Mouse (Mus musculus) myocyte (in vitro differentiated cells): ENCODE data around the gene Slc29a4. TPM values are rescaled to one million over a fixed set of nuclear protein-coding genes. Genes with fewer than 3 reads are reported as not detected.

ENCODE experiments used
- H3K27me3 ChIP-seq: one replicate; pipeline ENCODE4 v1.6.1; 2011; ENCODE audit not compliant: control insufficient read depth, insufficient read depth, insufficient read length
- H3K36me3 ChIP-seq: one replicate; pipeline ENCODE4 v1.6.1; 2011; ENCODE audit not compliant: control insufficient read depth, insufficient read depth
- H3K4me2 ChIP-seq: one replicate; pipeline ENCODE4 v1.6.1; 2011; ENCODE audit warnings: low read depth, control low read depth
- H3K4me3 ChIP-seq: one replicate; pipeline ENCODE4 v1.5.1; 2011; ENCODE audit warnings: mild to moderate bottlenecking, control low read depth, moderate library complexity
- H3K79me2 ChIP-seq: one replicate; pipeline ENCODE4 v1.6.1; 2011; ENCODE audit not compliant: control insufficient read depth, insufficient read depth
- H3ac ChIP-seq: one replicate; pipeline ENCODE4 v1.6.1; 2011; ENCODE audit not compliant: control insufficient read depth, insufficient read length
- CEBPB ChIP-seq: IDR thresholded peaks from 2 replicates; pipeline ENCODE4 v1.6.1; 2011; ENCODE audit warnings: mild to moderate bottlenecking, moderate library complexity; ENCODE audit not compliant: poor library complexity, insufficient read depth, severe bottlenecking
- E2F4 ChIP-seq: IDR thresholded peaks from one replicate; pipeline ENCODE4 v1.6.1; 2011; ENCODE audit warnings: mild to moderate bottlenecking, control low read depth, moderate library complexity; ENCODE audit not compliant: insufficient read depth
- MAX ChIP-seq: IDR thresholded peaks from one replicate; pipeline ENCODE4 v1.6.1; 2011; ENCODE audit warnings: low read depth, mild to moderate bottlenecking, control low read depth
- MYOD1 ChIP-seq, 3 experiments: IDR thresholded peaks; one replicate each; pipeline ENCODE4 v1.6.1; 2011; ENCODE audit warnings: control low read depth in 2 of 3, low read depth in 2 of 3, mild to moderate bottlenecking in 2 of 3, moderate library complexity in 1 of 3; ENCODE audit not compliant: insufficient read length in 2 of 3, control insufficient read depth in 1 of 3
- MYOG ChIP-seq, 3 experiments: IDR thresholded peaks; one replicate each; pipeline ENCODE4 v1.6.1; 2011; ENCODE audit warnings: control low read depth in 2 of 3, low read depth in 2 of 3, mild to moderate bottlenecking in 2 of 3; ENCODE audit not compliant: insufficient read length in 2 of 3, control insufficient read depth in 1 of 3, insufficient read depth in 1 of 3
- POLR2A ChIP-seq: IDR thresholded peaks from one replicate; pipeline ENCODE4 v1.6.1; 2011; ENCODE audit warnings: low read depth, mild to moderate bottlenecking, control low read depth, moderate library complexity; ENCODE audit not compliant: insufficient read length
- POLR2AphosphoS2 ChIP-seq: IDR thresholded peaks from one replicate; pipeline ENCODE4 v1.6.1; 2011; ENCODE audit warnings: low read depth, control low read depth; ENCODE audit not compliant: insufficient read length
- REST ChIP-seq: IDR thresholded peaks from one replicate; pipeline ENCODE4 v1.6.1; 2011; ENCODE audit warnings: mild to moderate bottlenecking, control low read depth, moderate library complexity; ENCODE audit not compliant: insufficient read depth, insufficient read length
- SRF ChIP-seq: IDR thresholded peaks from one replicate; pipeline ENCODE4 v1.6.1; 2011; ENCODE audit warnings: low read depth; ENCODE audit not compliant: control insufficient read depth, insufficient read length
- TCF12 ChIP-seq: IDR thresholded peaks from one replicate; pipeline ENCODE4 v1.6.1; 2011; ENCODE audit warnings: mild to moderate bottlenecking, control low read depth; ENCODE audit not compliant: poor library complexity, insufficient read depth, severe bottlenecking
- TCF3 ChIP-seq: IDR thresholded peaks from one replicate; pipeline ENCODE4 v1.6.1; 2011; ENCODE audit warnings: low read depth, control low read depth; ENCODE audit not compliant: insufficient read length
- USF1 ChIP-seq: IDR thresholded peaks from one replicate; pipeline ENCODE4 v1.6.1; 2011; ENCODE audit warnings: low read depth, mild to moderate bottlenecking, control low read depth, moderate library complexity
- polyA plus RNA-seq: library from polyadenylated mRNA; unstranded; fragments of >200 nt; fragmentation: generic; extraction: Trizol; gene quantifications from one replicate; pipeline ENCODE4 v1.2.1, GENCODE M21; 2012; ENCODE audit warnings: missing spikeins

Gene Slc29a4
- polyA plus RNA-seq, 1 experiment = not detected

DNA sequence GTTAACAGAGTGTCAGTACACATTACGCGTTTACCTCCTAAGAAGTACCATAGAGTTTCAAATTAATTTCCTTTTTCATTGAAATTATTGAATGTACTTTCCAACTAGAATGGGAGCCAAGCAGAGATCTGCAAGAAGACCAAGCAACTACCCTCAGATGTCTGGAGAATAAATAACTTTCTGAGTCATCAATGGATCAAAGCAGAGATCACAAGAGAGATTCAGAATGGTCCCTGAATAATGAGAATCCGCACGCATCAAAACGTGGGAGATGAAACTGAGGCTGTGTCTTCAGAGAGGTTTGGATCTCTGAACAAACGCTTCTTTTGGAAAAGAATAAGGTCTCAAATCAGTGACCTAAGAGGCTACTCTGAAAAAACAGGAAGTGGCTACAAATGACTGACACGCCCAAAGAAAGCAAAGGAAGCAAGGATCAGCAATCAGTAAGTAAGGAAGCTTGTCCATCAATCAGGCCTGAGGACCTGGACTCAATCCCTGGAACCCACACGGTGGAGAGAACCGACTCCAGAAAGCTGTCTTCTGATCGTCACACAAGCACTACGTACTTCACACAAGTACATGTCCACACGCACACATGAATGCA, 54.8 kb downstream of the Slc29a4 start:
- H3ac ChIP-seq = no peak overlapping the region

DNA sequence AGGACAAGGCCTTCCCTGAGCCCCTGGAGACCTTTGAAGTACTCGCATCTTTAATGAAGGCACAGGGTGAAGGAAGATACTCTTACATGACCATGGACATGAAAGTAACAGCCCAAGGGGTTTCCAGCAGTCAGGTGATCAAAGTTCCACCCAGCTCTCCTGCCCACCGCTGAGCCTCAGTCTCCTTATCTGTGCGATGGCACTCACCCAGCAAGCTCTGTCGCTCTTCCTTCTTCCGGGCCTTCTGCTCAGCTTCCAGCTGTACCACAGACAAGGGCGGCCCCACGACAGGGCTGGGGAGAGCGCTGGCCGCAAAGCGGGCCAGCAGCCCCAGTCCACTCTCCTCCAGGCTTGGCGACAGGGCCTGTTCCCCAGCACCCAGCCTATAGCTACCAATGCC, 57.9 kb downstream of the Slc29a4 start:
- Histone ChIP-seq H3K27me3 (no peaks in the 10 kb centered on the region), H3K4me2 (no peak overlapping the region), H3ac (no peak overlapping the region), H3K79me2 (no peaks in the 10 kb centered on the region), H3K36me3 (peaks cover 16% of the 10 kb centered on the region), H3K4me3 (no peak overlapping the region)
- TF ChIP-seq POLR2AphosphoS2 = no peak
- no peak for TF ChIP-seq TCF12
- TF ChIP-seq MYOD1 (IDR thresholded peaks at IDR 0.05; ENCODE audit: control insufficient read depth in 1 of 3, insufficient read length in 2 of 3, low read depth in 2 of 3) = no peak
- TF ChIP-seq POLR2A = no peak
- no peak for TF ChIP-seq MAX
- TF ChIP-seq USF1 = no peak

More for the DNA sequence above, 54.8 kb downstream of the Slc29a4 start:
- Histone ChIP-seq H3K27me3 (no peaks in the 10 kb centered on the region), H3K4me3 (no peak overlapping the region), H3K4me2 (no peak overlapping the region), H3K36me3 (peaks cover 21% of the 10 kb centered on the region), H3K79me2 (no peaks in the 10 kb centered on the region)
- TF ChIP-seq POLR2AphosphoS2 = no peak

DNA sequence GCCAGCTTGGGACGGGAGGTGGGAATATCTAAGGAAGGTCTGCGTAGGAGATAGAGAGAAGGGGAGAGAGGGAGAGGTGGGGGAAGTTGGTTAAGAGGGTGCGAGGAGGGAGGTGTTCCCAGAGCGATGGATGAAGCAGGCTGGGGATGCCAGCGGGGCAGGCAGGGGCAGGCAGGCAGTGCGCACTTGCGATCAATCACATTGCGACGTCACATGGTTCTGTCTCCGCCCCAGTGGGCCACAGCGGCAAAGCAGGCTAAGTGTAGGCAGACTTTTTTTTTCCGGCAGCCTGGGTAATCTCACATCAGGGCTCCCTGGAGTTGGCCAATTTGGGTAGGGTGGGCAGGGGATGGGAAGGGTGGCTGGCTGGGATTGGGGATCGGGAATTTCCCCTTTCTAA, 59.9 kb downstream of the Slc29a4 start:
- H3K4me3 ChIP-seq = no peak overlapping the region
- H3K79me2 ChIP-seq = peaks cover 5% of the 10 kb centered on the region
- H3K36me3 ChIP-seq = peaks cover 9% of the 10 kb centered on the region
- H3K27me3 ChIP-seq = no peaks in the 10 kb centered on the region
- no peak overlapping the region for H3K4me2 ChIP-seq
- H3ac ChIP-seq = no peak overlapping the region
- TF ChIP-seq MYOD1 (IDR thresholded peaks at IDR 0.05; ENCODE audit: control insufficient read depth in 1 of 3, insufficient read length in 2 of 3, low read depth in 2 of 3) = no peak
- TF ChIP-seq USF1 = no peak
- no peak for TF ChIP-seq TCF12
- no peak for TF ChIP-seq MYOG (IDR thresholded peaks at IDR 0.05; ENCODE audit: control insufficient read depth in 1 of 3, insufficient read depth in 1 of 3, insufficient read length in 2 of 3, low read depth in 2 of 3)
- TF ChIP-seq POLR2AphosphoS2 = no peak
- TF ChIP-seq E2F4 = no peak
- no peak for TF ChIP-seq SRF
- no peak for TF ChIP-seq POLR2A
- TF ChIP-seq CEBPB = no peak
- TF ChIP-seq REST = no peak

GRCm38 (mm10) chr5:142759786-142760185, 67.5 kb downstream of the Slc29a4 start:
- peaks cover 5% of the 10 kb centered on the region for H3K79me2 ChIP-seq

GRCm38 (mm10) chr5:142761326-142761983, 69.1 kb downstream of the Slc29a4 start:
- H3K27me3 ChIP-seq = no peaks in the 10 kb centered on the region

More at GRCm38 (mm10) chr5:142759786-142760185, 67.5 kb downstream of the Slc29a4 start:
- TF ChIP-seq POLR2A = no peak
- TF ChIP-seq E2F4 = no peak
- no peak for TF ChIP-seq SRF
- TF ChIP-seq TCF12 = no peak
- no peak for TF ChIP-seq CEBPB
- TF ChIP-seq TCF3 = no peak
- TF ChIP-seq POLR2AphosphoS2 = no peak
- TF ChIP-seq MAX = no peak
- TF ChIP-seq USF1 = no peak
- no peak for TF ChIP-seq MYOD1 (IDR thresholded peaks at IDR 0.05; ENCODE audit: control insufficient read depth in 1 of 3, insufficient read length in 2 of 3, low read depth in 2 of 3)
- no peak for TF ChIP-seq MYOG (IDR thresholded peaks at IDR 0.05; ENCODE audit: control insufficient read depth in 1 of 3, insufficient read depth in 1 of 3, insufficient read length in 2 of 3, low read depth in 2 of 3)
- TF ChIP-seq REST = no peak
- Histone ChIP-seq H3K36me3 (peaks cover 17% of the 10 kb centered on the region), H3K27me3 (no peaks in the 10 kb centered on the region), H3ac (no peak overlapping the region), H3K4me3 (no peak overlapping the region), H3K4me2 (no peak overlapping the region)

More at GRCm38 (mm10) chr5:142761326-142761983, 69.1 kb downstream of the Slc29a4 start:
- no peak overlapping the region for H3K4me2 ChIP-seq
- peaks cover 5% of the 10 kb centered on the region for H3K79me2 ChIP-seq
- H3K36me3 ChIP-seq = peaks cover 21% of the 10 kb centered on the region
- no peak overlapping the region for H3ac ChIP-seq
- no peak overlapping the region for H3K4me3 ChIP-seq
- no peak for TF ChIP-seq SRF
- no peak for TF ChIP-seq CEBPB
- no peak for TF ChIP-seq MAX
- no peak for TF ChIP-seq TCF3
- TF ChIP-seq TCF12 = no peak
- no peak for TF ChIP-seq MYOD1 (IDR thresholded peaks at IDR 0.05; ENCODE audit: control insufficient read depth in 1 of 3, insufficient read length in 2 of 3, low read depth in 2 of 3)
- TF ChIP-seq POLR2AphosphoS2 = no peak
- TF ChIP-seq E2F4 = no peak
- no peak for TF ChIP-seq REST
- TF ChIP-seq POLR2A = no peak
- TF ChIP-seq USF1 = no peak
- TF ChIP-seq MYOG (IDR thresholded peaks at IDR 0.05; ENCODE audit: control insufficient read depth in 1 of 3, insufficient read depth in 1 of 3, insufficient read length in 2 of 3, low read depth in 2 of 3) = no peak
